Mouse (Mus musculus): ENCODE results near the gene Necap2. TPM values are rescaled to one million over a fixed set of nuclear protein-coding genes. Genes with fewer than 3 reads are reported as not detected.

Necap2 gene
- 56.3 and 65.6 TPM in 2 replicates for polyA plus RNA-seq (2012; rRNA removed)

GRCm38 (mm10) chr4:141077681-141078509 is at the start of gene Necap2:
Gene Necap2 (minus strand): TSS chr4:141078357.

DNA sequence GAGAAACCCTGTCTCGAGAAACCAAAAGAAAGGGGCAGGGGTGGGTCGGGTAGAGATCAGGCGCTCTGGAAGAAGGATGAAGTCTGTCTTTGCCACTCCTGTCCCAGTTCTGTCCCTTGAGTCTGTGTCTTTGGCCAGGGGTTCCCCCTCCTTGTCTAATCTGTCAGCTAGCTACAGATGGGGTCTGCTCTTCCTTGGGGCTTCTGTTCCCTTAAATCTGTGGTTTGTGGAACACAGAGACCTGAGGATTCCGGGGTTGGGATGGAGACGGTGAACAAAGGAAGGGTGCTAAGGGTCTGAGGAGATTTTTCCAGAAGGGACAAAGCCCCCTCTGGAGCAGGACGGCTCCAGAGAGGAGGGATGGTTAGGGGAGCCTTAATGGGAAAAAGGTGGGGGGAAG is 9.9 kb upstream of the Necap2 start, which contains the start of gene Spata21:
Gene Spata21, plus strand, starts transcription at position 301 of the 400 bp plus-strand sequence.

DNA sequence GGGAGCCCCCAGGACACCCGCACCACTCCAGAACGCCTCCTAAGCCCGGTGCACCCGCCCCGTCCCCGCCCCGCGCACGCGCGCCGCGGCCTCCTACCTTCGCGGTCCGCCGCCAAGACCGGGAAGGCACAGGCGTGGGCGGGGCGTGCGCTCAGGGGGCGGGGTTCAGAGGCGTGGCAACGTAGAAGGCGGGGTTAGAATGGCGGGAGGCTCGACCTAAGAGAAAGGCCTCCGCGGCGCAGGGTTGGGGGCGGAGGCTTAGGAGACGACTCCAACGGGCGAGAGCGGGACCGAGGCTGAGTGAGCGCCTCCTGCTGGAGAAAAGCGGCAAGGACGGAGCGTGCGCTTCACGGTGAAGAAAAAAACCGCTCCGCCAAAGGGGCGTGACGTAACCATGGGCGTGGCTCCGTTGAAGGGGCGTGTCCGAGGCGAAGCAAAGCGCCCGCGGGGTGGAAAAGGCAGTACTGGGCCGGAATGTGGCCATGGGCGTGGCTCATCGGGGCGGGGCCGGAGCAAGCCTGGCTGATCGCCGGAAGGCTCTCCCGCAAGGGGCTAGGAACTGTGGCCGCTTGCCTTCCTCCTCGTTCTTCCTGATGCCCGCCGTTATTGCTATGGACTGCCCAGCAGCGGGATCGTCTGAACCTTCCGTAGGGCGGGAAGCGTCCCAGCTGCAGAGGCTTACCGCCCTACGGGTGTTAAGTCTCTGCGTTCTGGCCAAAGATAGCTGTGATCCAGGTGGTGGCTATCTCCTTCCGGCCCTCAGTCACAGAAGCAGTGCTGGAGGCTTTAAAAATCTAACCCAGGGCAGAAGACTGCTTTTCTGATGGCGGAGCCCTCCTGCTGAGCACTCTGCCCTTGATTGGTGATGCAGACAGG is 17.5 kb downstream of the Necap2 start, which contains the start of gene Crocc:
Gene Crocc, minus strand, starts transcription at position 125 of the 876 bp plus-strand sequence.

Other genes starting within 250 kb of the Necap2 start
- 0.07 and 0.10 TPM in 2 replicates for gene Padi1, start 232.6 kb downstream of the Necap2 start, polyA plus RNA-seq (2012; rRNA removed)
- 0.36 and 1.0 TPM in 2 replicates for gene Padi2, start 172.0 kb downstream of the Necap2 start, polyA plus RNA-seq (2012; rRNA removed)
- gene Sdhb, start 117.2 kb downstream of the Necap2 start, polyA plus RNA-seq (2012; rRNA removed): 229 and 247 TPM in 2 replicates
- 189 and 190 TPM in 2 replicates for gene Atp13a2, start 91.5 kb downstream of the Necap2 start, polyA plus RNA-seq (2012; rRNA removed)
- 234 and 286 TPM in 2 replicates for gene Mfap2, start 67.9 kb downstream of the Necap2 start, polyA plus RNA-seq (2012; rRNA removed)
- 37.7 and 38.0 TPM in 2 replicates for gene Crocc, start 17.8 kb downstream of the Necap2 start, polyA plus RNA-seq (2012; rRNA removed)
- gene Spata21, start 10.0 kb upstream of the Necap2 start, polyA plus RNA-seq (2012; rRNA removed): 0.02 and 0.06 TPM in 2 replicates
- gene Szrd1, start 61.4 kb upstream of the Necap2 start, polyA plus RNA-seq (2012; rRNA removed): 35.4 and 41.9 TPM in 2 replicates
- gene Fbxo42, start 69.6 kb upstream of the Necap2 start, polyA plus RNA-seq (2012; rRNA removed): 24.1 and 24.2 TPM in 2 replicates
- gene Rsg1, start 135.6 kb upstream of the Necap2 start, polyA plus RNA-seq (2012; rRNA removed): 4.8 and 5.1 TPM in 2 replicates
- gene Arhgef19, start 161.1 kb upstream of the Necap2 start, polyA plus RNA-seq (2012; rRNA removed): 1.8 and 5.9 TPM in 2 replicates
- 4.2 and 5.9 TPM in 2 replicates for gene Epha2, start 222.9 kb upstream of the Necap2 start, polyA plus RNA-seq (2012; rRNA removed)